Mouse (Mus musculus): ENCODE measurements around the gene Serpinb9.
"Not testable (repeated sequence)": the region's sequence is repeated elsewhere in the genome, so short reads cannot be mapped to it uniquely, and the experiment has no call there.

The Serpinb9 gene

GRCm38 (mm10) chr13:33001341-33001740 is 1.7 kb upstream of the Serpinb9 start:
- CTCF ChIA-PET, result no interaction called here

- CTCF ChIA-PET, result no interaction called here
Observed at GRCm38 (mm10) chr13:33003523-33004413, 718 bp downstream of the Serpinb9 start.

- CTCF ChIA-PET, result no interaction called here
Observed at GRCm38 (mm10) chr13:33004414-33005105, 1.5 kb downstream of the Serpinb9 start.

- CTCF ChIA-PET, result no interaction called here
Observed at GRCm38 (mm10) chr13:33005501-33006075, 2.5 kb downstream of the Serpinb9 start.

- CTCF ChIA-PET, result no interaction called here
Observed at GRCm38 (mm10) chr13:33006555-33006954, 3.5 kb downstream of the Serpinb9 start.

- CTCF ChIA-PET, result no interaction called here
Observed at GRCm38 (mm10) chr13:33012395-33012794, 9.3 kb downstream of the Serpinb9 start.

GRCm38 (mm10) chr13:33013271-33013670 is 10.2 kb downstream of the Serpinb9 start:
- CTCF ChIA-PET, result no interaction called here

GRCm38 (mm10) chr13:33022371-33022770 is 19.3 kb downstream of the Serpinb9 start:
- CTCF ChIA-PET, result no interaction called here

GRCm38 (mm10) chr13:33026427-33027057 is 23.5 kb downstream of the Serpinb9 start:
- CTCF ChIA-PET, result no interaction called here

- CTCF ChIA-PET, result no interaction called here
Observed at GRCm38 (mm10) chr13:33027244-33027643, 24.2 kb downstream of the Serpinb9 start, which contains the start of gene Serpinb9b. Gene Serpinb9b (plus strand): TSS chr13:33027416.

GRCm38 (mm10) chr13:33028146-33028545 is 25.1 kb downstream of the Serpinb9 start:
- CTCF ChIA-PET, result no interaction called here

GRCm38 (mm10) chr13:33028550-33028949 is 25.5 kb downstream of the Serpinb9 start:
- CTCF ChIA-PET, result no interaction called here

GRCm38 (mm10) chr13:33029478-33029877 is 26.4 kb downstream of the Serpinb9 start:
- CTCF ChIA-PET, result not testable (repeated sequence)

GRCm38 (mm10) chr13:33030281-33030680 is 27.2 kb downstream of the Serpinb9 start:
- CTCF ChIA-PET, result interaction anchor here (0.7 kb wide), 1 partner anchor 46 kb away, joined by 6 read pairs; no protein-coding TSS in a partner anchor

- CTCF ChIA-PET, result no interaction called here
Observed at GRCm38 (mm10) chr13:33035506-33035905, 32.5 kb downstream of the Serpinb9 start.

- CTCF ChIA-PET, result interaction anchor here (0.6 kb wide), 1 partner anchor 21 kb away, joined by 3 read pairs; no protein-coding TSS in a partner anchor
Observed at GRCm38 (mm10) chr13:33043542-33043941, 40.5 kb downstream of the Serpinb9 start.

- CTCF ChIA-PET, result no interaction called here
Observed at GRCm38 (mm10) chr13:33047234-33047633, 44.2 kb downstream of the Serpinb9 start.

GRCm38 (mm10) chr13:33048187-33048586 is 45.1 kb downstream of the Serpinb9 start:
- CTCF ChIA-PET, result no interaction called here

- CTCF ChIA-PET, result no interaction called here
Observed at GRCm38 (mm10) chr13:33051697-33052096, 48.6 kb downstream of the Serpinb9 start.

- CTCF ChIA-PET, result no interaction called here
Observed at GRCm38 (mm10) chr13:33063048-33063447, 60.0 kb downstream of the Serpinb9 start.

Data from spleen, embryonic (tissue).